In genomic region chr15:92491376-92491775, GRCm38 (mm10) we compare ENCODE assay signal across 10 mouse cellular contexts.
"Had no signal": no experiment of that assay in that cellular context is flagged by ENCODE, and none has a peak within 500 bp of the region (broad histone marks: within the 10 kb centered on the region; RNA-seq: fewer than 3 reads in every experiment).

No protein-coding gene starts in this region.

- DNase-seq: kidney, adult 2 months; kidney, postnatal 25 days; liver, embryonic 13.5 days; lung, adult 2 months; lung, postnatal 14 days; lung, postnatal 4 days; midbrain, embryonic 14.5 days; right cerebral cortex, postnatal 14 days; spleen, adult 18-20 months; thymus, postnatal 25 days had no signal
